Mouse (Mus musculus) retina, postnatal 7 days (tissue): Measurements from ENCODE around the gene Grwd1.

Experiments used
- DNase-seq: peaks from one replicate; pipeline ENCODE4 v3.0.0-alpha.2; 2012; ENCODE audit warnings: low read depth, low spot score

Grwd1 gene

GRCm38 (mm10) chr7:45842950-45843744 is 12.4 kb upstream of the Grwd1 start:
- DNase-seq, result no peak

GRCm38 (mm10) chr7:45833924-45834323 is 3.2 kb upstream of the Grwd1 start:
- DNase-seq, result no peak

GRCm38 (mm10) chr7:45833148-45833790 is 2.5 kb upstream of the Grwd1 start:
- no peak for DNase-seq

- no peak for DNase-seq
Observed at GRCm38 (mm10) chr7:45832428-45832827, 1.7 kb upstream of the Grwd1 start.

- no peak for DNase-seq
Observed at GRCm38 (mm10) chr7:45831128-45831525, 383 bp upstream of the Grwd1 start.

GRCm38 (mm10) chr7:45826631-45827030 is 4.1 kb downstream of the Grwd1 start:
- DNase-seq, result no peak

- DNase-seq, result no peak
Observed at GRCm38 (mm10) chr7:45824598-45824997, 6.1 kb downstream of the Grwd1 start, which contains the start of gene Kcnj14. Kcnj14 (minus strand) TSS chr7:45824782.

- DNase-seq, result no peak
Observed at GRCm38 (mm10) chr7:45820913-45821312, 9.8 kb downstream of the Grwd1 start.

- no peak for DNase-seq
Observed at GRCm38 (mm10) chr7:45819843-45820242, 10.9 kb downstream of the Grwd1 start.

- no peak for DNase-seq
Observed at GRCm38 (mm10) chr7:45815984-45816351, 14.8 kb downstream of the Grwd1 start.

- peak; percentile 78 for DNase-seq
Observed at GRCm38 (mm10) chr7:45815323-45815983, 15.3 kb downstream of the Grwd1 start.

- no peak for DNase-seq
Observed at GRCm38 (mm10) chr7:45814841-45815240, 15.9 kb downstream of the Grwd1 start.

GRCm38 (mm10) chr7:45813787-45814779 is 16.7 kb downstream of the Grwd1 start, which contains the start of gene Cyth2:
Cyth2 (minus strand) TSS chr7:45814581.
- peak; percentile 98 for DNase-seq

GRCm38 (mm10) chr7:45812921-45813320 is 17.8 kb downstream of the Grwd1 start:
- DNase-seq, result no peak

GRCm38 (mm10) chr7:45809276-45810075 is 21.3 kb downstream of the Grwd1 start:
- no peak for DNase-seq

- DNase-seq, result no peak
Observed at GRCm38 (mm10) chr7:45808471-45808870, 22.3 kb downstream of the Grwd1 start.

- no peak for DNase-seq
Observed at GRCm38 (mm10) chr7:45805941-45806340, 24.8 kb downstream of the Grwd1 start.

- DNase-seq, result no peak
Observed at GRCm38 (mm10) chr7:45802551-45802950, 28.2 kb downstream of the Grwd1 start.

GRCm38 (mm10) chr7:45801348-45801747 is 29.4 kb downstream of the Grwd1 start:
- DNase-seq, result peak; percentile 85

- no peak for DNase-seq
Observed at GRCm38 (mm10) chr7:45800546-45801204, 30.1 kb downstream of the Grwd1 start.
